Mouse (Mus musculus): Measurements from ENCODE around the gene Washc4. TPM values are rescaled to one million over a fixed set of nuclear protein-coding genes. Genes with fewer than 3 reads are reported as not detected.

Washc4 gene
- total RNA-seq, 4 experiments from 2014 or later = 22.1 to 26.6 (median 24.4) TPM

GRCm38 (mm10) chr10:83600650-83601049 lies 57.1 kb downstream of the Washc4 start:
- no peak for DNase-seq (ENCODE audit: low spot score in 2 of 2)

- DNase-seq (ENCODE audit: low spot score in 2 of 2) = no peak
Observed at GRCm38 (mm10) chr10:83603956-83604564, 60.5 kb downstream of the Washc4 start.

GRCm38 (mm10) chr10:83605637-83606183 lies 62.2 kb downstream of the Washc4 start:
- DNase-seq (ENCODE audit: low spot score in 2 of 2) = no peak

- no peak for DNase-seq (ENCODE audit: low spot score in 2 of 2)
Observed at GRCm38 (mm10) chr10:83607111-83607510, 63.6 kb downstream of the Washc4 start.

GRCm38 (mm10) chr10:83608596-83608995 lies 65.0 kb downstream of the Washc4 start:
- no peak for DNase-seq (ENCODE audit: low spot score in 2 of 2)

GRCm38 (mm10) chr10:83610518-83610917 lies 67.0 kb downstream of the Washc4 start:
- DNase-seq (ENCODE audit: low spot score in 2 of 2) = no peak

- DNase-seq (ENCODE audit: low spot score in 2 of 2) = no peak
Observed at GRCm38 (mm10) chr10:83611863-83612262, 68.3 kb downstream of the Washc4 start.

- no peak for DNase-seq (ENCODE audit: low spot score in 2 of 2)
Observed at GRCm38 (mm10) chr10:83612648-83613215, 69.2 kb downstream of the Washc4 start.

- no peak for DNase-seq (ENCODE audit: low spot score in 2 of 2)
Observed at GRCm38 (mm10) chr10:83617366-83617765, 73.8 kb downstream of the Washc4 start.

- peak in 1 of 2 experiments; percentile 52 for DNase-seq (ENCODE audit: low spot score in 2 of 2)
Observed at GRCm38 (mm10) chr10:83618819-83619440, 75.4 kb downstream of the Washc4 start.

GRCm38 (mm10) chr10:83620350-83621055 lies 77.0 kb downstream of the Washc4 start:
- DNase-seq (ENCODE audit: low spot score in 2 of 2) = no peak

GRCm38 (mm10) chr10:83624065-83624464 lies 80.5 kb downstream of the Washc4 start:
- DNase-seq (ENCODE audit: low spot score in 2 of 2) = no peak

- no peak for DNase-seq (ENCODE audit: low spot score in 2 of 2)
Observed at GRCm38 (mm10) chr10:83624841-83625240, 81.3 kb downstream of the Washc4 start.

GRCm38 (mm10) chr10:83627113-83627687 lies 83.6 kb downstream of the Washc4 start:
- DNase-seq (ENCODE audit: low spot score in 2 of 2) = no peak

GRCm38 (mm10) chr10:83628241-83628640 lies 84.7 kb downstream of the Washc4 start:
- DNase-seq (ENCODE audit: low spot score in 2 of 2) = no peak

GRCm38 (mm10) chr10:83629190-83629781 lies 85.7 kb downstream of the Washc4 start:
- no peak for DNase-seq (ENCODE audit: low spot score in 2 of 2)

- DNase-seq (ENCODE audit: low spot score in 2 of 2) = no peak
Observed at GRCm38 (mm10) chr10:83629878-83630277, 86.3 kb downstream of the Washc4 start.

GRCm38 (mm10) chr10:83630899-83631298 lies 87.3 kb downstream of the Washc4 start:
- DNase-seq (ENCODE audit: low spot score in 2 of 2) = peak in 1 of 2 experiments; percentile 48

GRCm38 (mm10) chr10:83631775-83632174 lies 88.2 kb downstream of the Washc4 start:
- DNase-seq (ENCODE audit: low spot score in 2 of 2) = no peak

GRCm38 (mm10) chr10:83632806-83633374 lies 89.3 kb downstream of the Washc4 start:
- DNase-seq (ENCODE audit: low spot score in 2 of 2) = no peak

GRCm38 (mm10) chr10:83634461-83634860 lies 90.9 kb downstream of the Washc4 start:
- DNase-seq (ENCODE audit: low spot score in 2 of 2) = no peak
